Mouse (Mus musculus) T-helper 1 cell (primary cell): ENCODE measurements at regions not wholly inside any gene's neighbourhood (a gene's known extent, or its start where the extent isn't known, plus 50 kb on each side); places are given as distances from the start of the nearest gene placed in this dataset.

Experiments
- in situ Hi-C: fragments of 300-600 bp; cut with MboI, MseI; formaldehyde crosslinking; loops from one replicate; pipeline ENCODE4 v1.15.1; 2025; ENCODE audit warnings: high pct_unique_total_duplicates

DNA sequence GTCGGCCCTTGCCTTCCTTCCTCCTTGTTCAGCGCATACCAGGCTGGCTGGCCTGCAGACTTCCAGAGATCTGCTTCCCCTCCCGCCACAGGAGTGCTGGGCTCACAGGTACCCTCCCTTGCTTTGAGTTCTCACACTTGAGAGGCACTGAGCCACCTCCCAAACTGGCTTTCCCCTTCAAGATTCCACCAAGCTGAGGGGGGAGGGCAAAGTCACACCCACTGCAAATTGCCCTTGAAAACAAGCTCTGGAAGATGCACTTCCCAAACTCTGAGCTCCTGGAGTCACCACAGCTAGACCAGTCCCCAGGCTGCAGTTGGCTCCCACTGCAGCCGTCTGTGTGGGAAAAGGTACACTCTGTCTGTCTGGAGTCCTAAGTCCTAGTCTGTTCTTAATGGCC is 142.1 kb upstream of the Slc22a12 start:
- in situ Hi-C loops, result loop anchor here (5.0 kb wide), 3 partner anchors 48 to 508 kb away; no protein-coding TSS in a partner anchor

DNA sequence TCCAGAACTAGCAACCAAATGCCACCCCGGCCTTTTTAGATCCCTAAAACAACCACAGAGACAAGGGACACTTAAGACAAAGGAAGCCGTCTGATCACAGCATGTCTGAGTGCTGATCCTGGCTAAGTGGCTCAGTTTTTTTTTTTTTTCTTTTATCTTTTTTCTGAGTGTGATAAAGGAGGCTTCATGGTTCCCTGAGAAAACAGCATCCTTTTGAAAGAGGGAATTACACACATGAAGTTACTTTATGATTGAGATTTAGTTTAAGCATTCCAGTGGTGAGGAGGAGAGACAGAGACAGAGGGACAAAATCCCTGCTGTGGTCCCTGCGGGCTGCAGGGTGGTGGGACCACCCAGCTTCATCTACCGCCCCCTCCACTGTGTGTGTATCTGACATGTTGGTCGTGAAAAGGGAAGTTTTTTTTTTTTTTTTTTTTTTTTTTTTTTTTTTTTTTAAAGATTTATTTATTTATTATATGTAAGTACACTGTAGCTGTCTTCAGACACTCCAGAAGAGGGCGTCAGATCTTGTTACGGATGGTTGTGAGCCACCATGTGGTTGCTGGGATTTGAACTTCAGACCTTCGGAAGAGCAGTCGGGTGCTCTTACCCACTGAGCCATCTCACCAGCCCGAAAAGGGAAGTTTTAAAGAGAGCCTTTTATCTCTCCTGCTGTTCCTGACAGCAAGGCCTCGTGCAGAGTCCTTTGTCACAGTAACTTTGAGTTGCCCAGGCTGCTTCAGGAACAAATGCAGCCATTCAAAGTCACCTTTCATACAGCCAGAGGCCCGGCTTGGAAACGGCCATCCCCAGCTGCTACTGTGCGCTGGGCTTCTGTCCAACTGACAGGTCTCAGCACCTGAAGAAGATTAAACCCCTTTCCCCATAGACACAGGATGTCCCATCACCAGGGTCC is 136.8 kb upstream of the Slc22a12 start:
- in situ Hi-C loops, result loop anchor here (5.0 to 10.0 kb wide), 7 partner anchors 42 to 635 kb away; partner anchors contain the start of gene Syvn1

DNA sequence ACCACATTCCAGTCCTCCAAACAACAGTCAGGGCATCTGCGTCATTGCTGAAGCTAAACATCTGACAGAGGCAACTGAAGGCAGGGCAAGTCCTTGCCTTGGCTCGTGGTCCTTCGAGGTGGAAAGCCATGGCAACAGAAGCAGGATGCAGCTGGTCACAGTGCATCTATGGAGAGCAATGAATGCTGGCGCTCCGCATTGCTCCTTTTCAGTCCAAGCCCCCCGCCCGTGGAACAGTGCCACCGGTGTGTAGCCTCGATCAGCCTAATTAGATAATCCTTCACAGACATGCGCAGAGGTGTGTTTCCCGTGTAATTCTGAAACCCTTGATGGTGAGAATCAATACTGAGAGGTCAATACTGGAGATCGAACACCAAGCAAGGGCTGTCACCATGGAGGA is 134.7 kb upstream of the Slc22a12 start:
- in situ Hi-C loops, result loop anchor here (5.0 to 10.0 kb wide), 4 partner anchors 63 to 633 kb away; partner anchors contain the start of gene Syvn1

DNA sequence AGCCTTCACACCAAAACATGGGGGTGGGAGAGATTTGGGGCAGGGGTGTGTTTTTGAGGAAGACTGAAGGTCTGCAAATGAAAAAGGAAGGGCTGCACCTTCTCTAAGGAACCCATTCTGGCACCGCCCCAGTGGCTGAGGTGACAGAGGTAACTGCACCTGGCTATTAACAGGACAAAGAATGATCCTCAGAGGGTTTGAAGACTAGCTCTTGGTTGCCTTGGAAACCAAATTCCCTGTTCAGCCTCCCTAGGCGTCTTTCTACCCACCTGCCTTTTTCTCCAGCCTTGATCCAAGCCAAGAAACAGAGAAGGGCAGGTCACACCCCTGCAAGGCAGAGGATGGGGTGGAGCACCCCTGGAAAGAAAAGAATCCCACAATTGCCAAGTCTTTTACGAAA is 132.8 kb upstream of the Slc22a12 start:
- in situ Hi-C loops, result loop anchor here (5.0 to 10.0 kb wide), 4 partner anchors 61 to 631 kb away; partner anchors contain the start of gene Syvn1

DNA sequence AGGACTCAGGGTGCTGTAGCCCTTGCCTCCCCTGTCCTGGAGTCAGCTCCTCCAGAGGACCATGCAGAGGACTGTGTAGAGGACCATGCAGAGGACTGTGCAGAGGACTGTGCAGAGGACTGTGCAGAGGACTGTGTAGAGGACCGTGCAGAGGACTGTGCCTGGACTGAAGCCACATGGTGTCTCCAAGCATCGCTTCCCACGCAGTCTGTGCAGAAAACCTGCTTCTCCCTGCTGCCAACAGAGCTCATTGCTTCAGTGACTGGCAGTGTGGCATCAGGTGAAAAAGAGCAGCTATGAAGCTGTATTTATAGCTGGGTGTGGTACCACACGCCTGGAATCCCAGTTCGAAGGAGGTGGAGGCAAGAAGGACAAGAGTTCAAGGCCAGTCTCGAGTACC is 128.9 kb upstream of the Slc22a12 start:
- in situ Hi-C loops, result loop anchor here (10.0 kb wide), 3 partner anchors 57 to 627 kb away; partner anchors contain the start of gene Syvn1

DNA sequence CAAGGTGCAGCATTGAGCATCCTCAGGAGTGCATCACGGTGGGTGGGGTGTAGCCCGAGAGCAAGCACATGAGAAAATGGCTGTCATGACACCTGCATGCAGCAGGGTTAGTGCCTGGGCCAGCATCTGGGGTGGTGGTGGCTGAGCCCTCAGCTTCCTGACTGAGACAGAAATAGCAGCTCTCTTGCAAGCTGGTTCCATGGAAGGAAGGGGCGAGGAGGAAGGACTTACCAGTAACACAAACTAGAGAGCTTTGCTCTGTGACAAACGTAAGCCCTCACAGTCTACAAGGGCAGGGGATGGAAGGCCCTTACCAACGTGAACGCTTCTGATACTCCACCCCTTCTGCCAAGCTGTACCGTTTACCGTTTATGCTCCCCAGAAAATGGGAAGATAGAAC is 127.0 kb upstream of the Slc22a12 start:
- in situ Hi-C loops, result loop anchor here (10.0 kb wide), 3 partner anchors 55 to 625 kb away; partner anchors contain the start of gene Syvn1

DNA sequence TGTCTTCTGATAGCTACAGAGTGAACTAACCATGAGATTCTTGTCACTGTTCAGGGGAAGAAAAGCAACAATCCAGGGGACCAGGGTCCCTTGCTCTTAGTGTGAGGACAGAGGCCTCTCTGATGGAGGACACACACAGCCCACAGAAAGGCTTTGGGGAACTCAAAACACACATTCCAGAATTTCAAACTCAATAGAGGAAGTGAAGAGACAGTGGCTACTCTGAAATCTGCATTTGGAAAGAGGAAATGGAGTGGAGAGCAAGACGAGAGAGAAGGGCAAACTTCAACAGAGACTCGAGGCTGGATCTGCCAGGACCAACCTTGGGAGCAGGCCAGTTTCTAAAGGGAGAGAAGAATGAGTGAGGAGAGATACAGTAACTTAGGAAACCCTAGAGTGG is 125.7 kb upstream of the Slc22a12 start:
- in situ Hi-C loops, result no loop called here

DNA sequence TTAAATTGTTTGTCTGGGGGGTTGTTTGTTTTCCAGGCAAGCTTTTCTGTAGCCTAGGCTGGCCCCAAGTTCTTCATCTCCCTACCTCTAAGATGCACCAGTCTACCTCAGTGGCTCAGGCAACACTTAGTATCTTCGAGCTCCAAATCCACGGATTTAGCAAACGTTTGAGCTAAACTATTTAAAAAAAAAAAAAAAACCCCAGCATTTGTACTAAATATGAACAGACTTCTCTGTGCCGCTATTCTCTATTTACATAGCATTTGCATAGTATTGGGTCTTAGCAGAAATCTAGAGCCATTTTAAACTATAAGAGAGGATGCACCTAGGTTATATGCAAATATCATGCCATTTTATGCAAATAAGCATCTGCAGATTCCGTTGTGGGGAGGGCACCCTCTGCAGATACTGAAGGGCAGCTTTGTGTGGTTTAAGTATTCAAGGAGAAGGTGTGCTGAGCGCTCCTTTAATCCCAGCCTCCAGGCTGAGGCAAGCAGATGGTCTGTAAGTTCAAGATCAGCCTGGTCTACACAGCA is 123.4 kb upstream of the Slc22a12 start:
- in situ Hi-C loops, result no loop called here

DNA sequence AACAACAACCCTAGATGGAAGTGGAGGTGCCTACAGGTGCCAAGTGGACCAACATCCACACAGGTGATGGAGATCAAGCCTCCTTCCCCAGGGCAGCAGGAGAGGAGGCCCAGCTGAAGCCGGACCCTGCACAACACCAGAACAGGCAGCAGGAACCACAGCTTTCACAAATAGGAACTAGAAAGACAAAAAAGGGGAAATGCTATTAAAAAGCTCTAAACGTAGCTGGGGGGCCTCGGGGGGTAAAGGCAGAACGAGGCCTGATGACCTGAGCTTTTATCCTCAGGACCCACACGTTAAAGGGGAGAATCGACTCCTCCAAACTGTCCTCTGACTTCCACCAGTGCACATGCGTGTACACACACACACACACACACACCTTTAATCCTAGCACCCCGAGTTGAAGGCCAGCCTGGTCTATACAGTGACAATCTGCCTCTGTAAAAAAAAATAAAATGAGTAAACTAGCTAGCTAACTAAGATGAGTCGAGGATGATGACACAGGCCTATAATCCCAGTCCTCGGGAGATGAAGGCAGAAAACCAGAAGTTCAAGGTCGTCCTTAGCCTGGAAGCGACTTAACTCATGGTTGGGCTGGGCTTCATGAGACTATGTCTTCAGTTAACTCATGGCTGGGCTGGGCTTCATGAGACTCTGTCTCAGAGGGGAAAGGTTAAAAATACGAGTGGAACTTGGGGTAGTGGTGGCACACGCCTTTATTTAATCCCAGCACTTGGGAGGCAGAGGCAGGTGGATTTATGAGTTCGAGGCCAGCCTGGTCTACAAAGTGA is 122.6 kb upstream of the Slc22a12 start:
- in situ Hi-C loops, result no loop called here

DNA sequence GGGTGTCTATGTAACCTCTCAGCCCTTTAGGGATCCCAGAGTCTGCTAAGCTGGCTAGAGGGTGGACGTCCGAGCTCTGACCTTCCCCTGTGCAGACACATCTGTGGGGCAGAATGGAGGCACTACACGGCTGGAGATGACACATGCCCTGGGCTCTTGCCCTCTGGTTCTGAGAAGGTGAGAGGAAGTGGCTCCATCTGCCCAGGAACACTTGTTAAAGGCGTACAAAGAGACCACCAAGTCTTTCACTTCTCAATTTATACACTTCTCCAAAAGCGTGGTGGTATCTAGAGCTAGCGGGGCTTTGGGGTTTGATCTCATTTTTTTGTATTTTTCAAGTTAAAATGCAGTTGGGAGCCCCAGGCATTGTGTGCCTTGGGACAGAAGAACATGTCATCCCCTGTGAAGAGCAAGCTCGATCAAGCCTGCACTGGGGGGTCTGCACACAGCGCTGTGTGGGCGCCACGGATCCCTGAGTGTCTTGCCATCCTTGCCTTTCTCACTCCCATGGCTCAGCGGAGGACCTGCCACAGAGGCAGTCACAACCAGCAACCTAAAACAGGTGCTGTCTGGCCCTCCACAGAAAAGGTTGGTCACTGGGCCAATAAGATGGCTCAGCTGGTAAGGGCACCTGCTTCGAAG is 121.6 kb upstream of the Slc22a12 start:
- in situ Hi-C loops, result no loop called here

DNA sequence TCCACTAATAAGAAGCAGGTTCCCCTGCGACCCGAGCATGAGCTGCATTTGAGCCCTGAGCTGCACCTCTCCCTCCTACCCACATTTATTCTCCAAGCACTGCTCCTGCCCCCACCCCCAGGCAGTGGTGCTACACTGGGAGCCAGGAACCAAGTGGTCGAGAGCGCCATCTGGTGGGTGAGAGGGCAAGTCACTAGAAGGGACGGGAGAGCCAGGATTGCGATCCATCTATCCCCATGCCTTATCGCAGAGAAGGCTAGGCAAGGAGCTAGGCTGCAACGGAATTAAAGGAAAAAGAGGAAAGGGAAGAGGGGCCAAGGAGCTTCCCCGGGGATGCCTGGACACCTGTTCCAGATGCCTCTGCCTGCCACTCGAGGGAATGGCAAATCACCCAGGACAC is 120.6 kb upstream of the Slc22a12 start:
- in situ Hi-C loops, result no loop called here

DNA sequence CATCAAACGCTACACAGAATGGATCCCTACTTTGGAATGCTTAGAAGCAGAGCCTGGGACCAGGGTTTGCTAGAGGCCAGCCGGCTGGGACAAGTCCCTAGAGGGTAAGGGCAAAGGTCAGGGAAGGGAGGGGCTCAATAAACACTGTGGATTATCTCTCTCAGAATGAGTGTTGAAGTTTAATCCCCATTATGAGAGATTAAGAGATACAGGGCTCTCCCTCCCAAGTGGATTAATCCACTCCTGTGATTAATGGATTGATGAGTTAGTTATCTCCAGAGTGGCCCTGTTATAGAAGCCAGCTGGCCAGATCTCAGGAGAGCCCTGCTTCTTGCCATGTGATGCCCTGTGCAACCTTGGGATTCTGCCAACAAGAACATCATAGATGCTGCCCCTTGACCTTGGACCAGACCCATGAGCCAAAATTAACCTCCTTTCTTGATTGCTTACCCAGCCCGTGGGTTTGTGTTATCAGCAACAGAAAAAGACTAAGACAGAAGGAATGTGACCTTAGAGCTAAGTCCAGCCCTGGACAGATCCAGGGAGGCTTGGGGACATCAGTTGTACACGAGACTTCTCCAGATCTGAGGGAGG is 119.6 kb upstream of the Slc22a12 start:
- in situ Hi-C loops, result no loop called here

DNA sequence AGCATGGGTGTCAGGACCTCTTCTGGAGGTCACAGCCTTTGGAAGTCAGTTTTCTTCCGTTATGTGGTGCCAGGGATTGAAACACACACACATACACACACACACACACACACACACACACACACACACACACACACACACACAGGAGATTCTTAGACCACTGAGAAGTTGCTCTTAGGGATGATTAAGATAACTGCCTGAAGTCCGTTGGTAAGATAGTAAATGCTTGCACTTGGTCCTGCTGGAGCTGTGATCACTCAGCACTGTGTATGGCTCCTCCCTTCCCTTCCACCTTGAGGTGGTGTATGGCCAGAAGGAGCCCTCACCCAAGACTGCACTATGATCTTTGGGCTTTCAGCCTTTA is 118.7 kb upstream of the Slc22a12 start:
- in situ Hi-C loops, result no loop called here

DNA sequence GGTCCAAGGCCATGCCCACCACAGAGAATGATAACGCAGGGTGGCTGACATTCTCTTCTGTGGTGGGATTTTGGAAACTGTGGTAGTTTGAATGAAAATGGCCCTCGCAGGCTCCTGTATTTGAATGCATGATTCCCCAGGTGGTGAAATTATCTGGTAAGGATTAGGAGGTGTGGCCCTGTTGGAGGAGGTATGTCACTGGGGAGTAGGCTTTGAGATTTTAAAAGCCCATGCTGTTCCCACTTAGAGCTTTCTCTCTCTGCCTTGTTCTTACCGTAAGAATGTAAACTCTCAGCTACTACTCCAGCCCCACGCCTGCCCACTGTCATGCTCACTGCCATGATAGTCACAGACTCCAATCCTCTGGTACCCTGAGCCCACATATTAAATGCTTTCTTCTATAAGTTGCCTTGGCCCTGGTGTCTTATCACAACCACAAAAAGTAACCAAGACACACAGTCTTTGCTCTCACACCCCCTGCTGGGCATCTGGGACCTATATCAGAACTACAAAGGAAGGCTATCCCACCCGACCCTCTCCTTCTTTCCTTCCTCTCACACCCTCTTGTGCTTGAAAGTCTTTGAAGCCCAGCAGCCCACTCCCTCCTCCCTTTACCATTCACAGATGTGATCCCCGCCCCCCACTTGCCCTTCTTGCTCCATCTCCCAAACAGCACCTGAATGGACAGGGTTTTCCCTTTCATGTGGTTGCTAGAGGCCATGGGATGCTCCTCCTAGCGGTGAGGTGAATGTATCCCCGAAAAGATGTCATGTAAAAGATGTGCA is 118.1 kb upstream of the Slc22a12 start:
- in situ Hi-C loops, result no loop called here

DNA sequence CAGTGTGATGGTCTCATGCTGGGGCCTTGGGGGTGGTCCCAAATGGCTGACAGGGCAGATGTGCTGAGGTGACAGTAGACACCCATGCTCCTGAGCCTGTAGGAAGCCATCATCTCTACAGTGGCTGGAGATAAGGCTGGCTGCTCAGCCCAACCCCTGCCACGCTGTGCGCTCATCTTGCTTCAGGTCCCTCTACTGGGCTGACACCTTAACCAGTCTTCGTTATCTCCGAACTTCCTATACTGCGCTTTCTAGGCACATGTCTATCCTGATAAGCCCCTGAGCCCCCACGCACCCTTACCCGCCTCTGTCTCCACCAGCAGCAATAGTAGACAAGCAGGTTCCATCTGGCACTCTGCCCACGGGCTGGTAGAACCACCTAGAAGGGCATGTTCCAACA is 117.3 kb upstream of the Slc22a12 start:
- in situ Hi-C loops, result no loop called here

DNA sequence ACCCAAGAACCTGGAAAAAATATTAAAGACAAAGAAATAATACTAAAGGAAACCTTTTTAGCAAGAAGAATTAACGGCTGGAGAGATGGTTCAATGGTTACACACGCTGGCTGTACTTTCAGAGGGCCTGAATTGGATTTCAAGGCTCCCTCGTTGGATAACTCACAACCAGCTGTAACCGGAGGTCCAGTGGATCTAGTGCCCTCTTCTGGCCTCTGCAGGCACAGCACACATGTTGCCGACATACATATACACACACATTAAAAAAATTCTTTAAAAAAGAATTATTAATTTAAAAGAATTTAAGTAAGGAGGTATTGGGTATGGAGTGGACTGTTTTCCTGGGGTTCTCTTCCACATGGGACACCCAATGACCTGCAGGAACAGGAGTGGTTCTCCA is 111.7 kb upstream of the Slc22a12 start:
- in situ Hi-C loops, result loop anchor here (5.0 to 10.0 kb wide), 6 partner anchors 162 to 510 kb away; partner anchors contain the start of genes Flrt1 and Kcnk4

DNA sequence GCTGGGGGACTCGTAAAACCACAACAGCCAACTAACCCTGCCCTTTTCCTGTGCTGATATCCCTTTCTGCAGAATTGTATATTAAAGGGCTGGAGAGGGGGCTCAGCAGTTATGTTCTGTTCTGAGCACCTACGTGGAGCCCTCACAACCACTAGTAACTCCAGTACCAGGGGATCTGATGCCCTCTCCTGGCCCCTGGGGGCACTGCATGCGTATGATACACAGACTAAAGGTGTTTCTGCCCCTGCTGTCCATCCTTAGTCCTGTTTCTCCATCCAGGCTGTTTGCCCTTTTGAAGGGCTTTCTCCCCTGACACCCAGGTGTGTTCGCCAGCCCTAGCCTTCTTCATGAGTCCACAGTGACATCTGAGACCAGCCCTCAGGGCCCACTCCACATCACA is 109.9 kb upstream of the Slc22a12 start:
- in situ Hi-C loops, result loop anchor here (5.0 to 10.0 kb wide), 6 partner anchors 160 to 512 kb away; partner anchors contain the start of genes Flrt1 and Kcnk4

DNA sequence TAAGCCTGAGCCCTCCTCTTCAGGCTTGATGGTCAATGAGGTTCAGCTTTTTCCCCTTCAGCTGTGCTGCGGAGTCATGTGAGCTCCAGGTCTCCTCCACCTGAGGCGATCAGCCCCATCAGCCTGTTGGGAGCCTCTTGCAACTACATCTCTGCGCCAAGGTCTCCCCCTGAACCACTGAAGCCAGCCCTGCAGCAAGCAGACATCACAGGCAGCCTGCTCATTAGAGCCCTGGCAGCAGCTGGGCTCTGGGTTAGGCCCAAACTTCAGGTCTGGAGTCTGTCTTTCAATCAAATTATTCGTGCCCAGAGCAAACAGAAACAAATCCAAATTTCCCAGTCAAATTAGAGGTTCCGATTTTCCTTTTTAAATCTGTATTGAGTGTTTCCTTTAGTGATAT is 108.4 kb upstream of the Slc22a12 start:
- in situ Hi-C loops, result loop anchor here (5.0 to 10.0 kb wide), 6 partner anchors 159 to 514 kb away; partner anchors contain the start of genes Flrt1 and Kcnk4

DNA sequence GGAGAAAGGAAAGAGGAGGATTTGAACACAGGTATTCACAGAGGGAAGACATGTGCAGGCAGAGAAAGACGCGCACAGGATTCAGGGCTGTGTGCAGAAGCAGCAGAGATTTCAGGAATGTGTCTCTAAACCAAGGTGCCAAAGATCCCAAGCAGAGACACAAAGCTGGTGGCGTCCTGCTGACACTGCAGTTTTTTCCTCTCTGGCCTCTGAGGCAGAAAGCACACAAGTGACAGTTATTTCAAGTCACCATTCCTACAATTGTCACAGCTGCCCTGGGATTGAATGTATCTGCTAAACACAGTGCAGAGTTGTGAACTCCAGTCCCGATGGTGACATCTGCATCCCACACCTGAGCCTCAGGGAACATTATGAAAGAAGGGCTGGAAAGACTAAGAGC is 107.1 kb upstream of the Slc22a12 start:
- in situ Hi-C loops, result loop anchor here (5.0 to 10.0 kb wide), 6 partner anchors 158 to 515 kb away; partner anchors contain the start of genes Flrt1 and Kcnk4

DNA sequence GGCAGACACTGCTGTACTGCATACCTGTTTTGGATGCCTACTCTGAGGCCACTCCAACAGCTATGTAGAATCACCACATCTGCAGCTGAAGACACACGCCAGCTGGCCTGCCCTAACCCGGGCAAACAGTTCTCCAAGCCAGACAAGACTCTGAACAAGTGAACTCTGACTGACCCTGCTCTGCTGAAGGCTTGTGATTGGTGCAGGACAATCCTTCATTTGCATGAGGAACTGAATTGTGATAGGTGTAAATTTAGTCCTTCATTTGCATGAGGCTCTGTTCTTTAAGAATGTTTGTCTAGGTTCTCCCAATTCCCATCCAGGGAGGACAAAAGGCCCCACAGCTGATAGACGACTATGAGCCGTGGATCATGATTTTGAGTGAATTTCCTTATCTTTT is 104.9 kb upstream of the Slc22a12 start:
- in situ Hi-C loops, result no loop called here
